Comparison of ENCODE assay signal across 8 mouse cellular contexts in the genomic region with DNA sequence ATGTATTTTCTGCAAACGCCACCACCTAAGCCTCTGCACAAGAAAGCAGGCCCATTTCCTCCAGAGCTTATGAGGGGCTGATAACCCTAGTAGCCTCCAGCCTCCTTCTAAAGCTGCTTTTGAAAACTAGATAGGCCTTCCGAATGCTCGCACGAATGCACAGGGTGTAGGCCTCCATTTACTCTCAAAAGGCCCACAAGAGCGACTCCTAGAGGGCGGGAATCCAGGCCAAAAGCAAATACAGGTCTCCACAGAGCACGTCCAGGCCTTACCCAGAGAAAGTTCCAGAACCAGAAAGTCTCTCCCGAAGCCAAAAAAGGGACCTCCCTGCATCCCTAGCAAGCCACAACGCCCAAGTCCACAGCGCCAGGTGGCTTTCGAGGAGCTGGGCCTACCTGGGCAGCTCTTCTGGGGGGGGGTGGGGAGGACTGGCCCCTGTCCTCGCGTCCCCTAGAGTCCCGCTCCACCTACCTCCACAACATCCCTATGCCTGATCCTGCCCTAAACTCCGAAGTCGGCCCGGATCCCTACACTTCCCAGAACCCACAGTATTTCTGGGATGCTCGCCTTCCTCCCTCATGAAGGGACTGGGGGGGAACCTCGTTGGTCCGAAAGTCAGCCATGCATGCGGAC. TPM values are rescaled to one million over a fixed set of nuclear protein-coding genes. Genes with fewer than 3 reads are reported as not detected.
DNase-seq lines count a peak whose midpoint lies in the region; ATAC-seq lines count a peak whose summit lies in the region.

No protein-coding gene starts in this region.

- peak overlapping the region; percentile 83 for H3K27ac ChIP-seq in embryonic facial prominence, embryonic 13.5 days
- H3K27ac ChIP-seq in heart, embryonic 16.5 days (ENCODE audit: low read length) = peak overlapping the region; percentile 81

- H3K36me3 ChIP-seq in embryonic facial prominence, embryonic 13.5 days = peaks cover 12% of the 10 kb centered on the region
- H3K36me3 ChIP-seq in heart, embryonic 16.5 days (ENCODE audit: control insufficient read depth, insufficient read depth) = peaks cover 8% of the 10 kb centered on the region

- no peaks in the 10 kb centered on the region; the same call in 1 of the 2 replicates for H3K27me3 ChIP-seq in embryonic facial prominence, embryonic 13.5 days
- no peaks in the 10 kb centered on the region for H3K27me3 ChIP-seq in heart, embryonic 16.5 days (ENCODE audit: control insufficient read depth, insufficient read depth, low read length)

- WGBS in embryonic facial prominence, embryonic 13.5 days = 26% methylated on average over 21 of the region's 21 CpGs
- WGBS in heart, embryonic 16.5 days = 13% methylated on average over 21 of the region's 21 CpGs

- peak; percentile 29 for ATAC-seq in frontal cortex, adult (ENCODE audit: low TSS enrichment)
- ATAC-seq in embryonic facial prominence, embryonic 13.5 days (ENCODE audit: insufficient number of reproducible peaks, insufficient read depth, low FRiP score, low TSS enrichment, low read depth) = peak; percentile 16; the same call in 1 of the 2 replicates
- peak; percentile 15 for ATAC-seq in heart, embryonic 16.5 days (replicated peaks; ENCODE audit: extremely low read depth, insufficient read depth, low FRiP score)
- ATAC-seq in megakaryocyte, adult 5-6 weeks (ENCODE audit: poor library complexity, severe bottlenecking) = peak; percentile 1; the same call in 1 of the 2 replicates

- DNase-seq in frontal cortex, postnatal 25 days (ENCODE audit: low spot score in 2 of 2) = no peak
- DNase-seq in adrenal gland, postnatal 14 days = peak; percentile 68
- DNase-seq in kidney, postnatal 25 days = peak; percentile 48 to 69
- peak; percentile 10 to 29 for DNase-seq in spleen, postnatal 14 days (ENCODE audit: low spot score in 2 of 2)

- peak overlapping the region; percentile 77 for H3K9ac ChIP-seq in embryonic facial prominence, embryonic 13.5 days
- peak overlapping the region; percentile 66 for H3K9ac ChIP-seq in heart, embryonic 16.5 days (ENCODE audit: low read length)

- peak overlapping the region; percentile 67 for H3K4me2 ChIP-seq in embryonic facial prominence, embryonic 13.5 days
- peak overlapping the region; percentile 67 for H3K4me2 ChIP-seq in heart, embryonic 16.5 days (ENCODE audit: low read depth, low read length)

- H3K4me1 ChIP-seq in embryonic facial prominence, embryonic 13.5 days = peaks cover 32% of the 10 kb centered on the region
- peaks cover 29% of the 10 kb centered on the region for H3K4me1 ChIP-seq in heart, embryonic 16.5 days (ENCODE audit: control insufficient read depth, insufficient read depth, low read length)

- H3K4me3 ChIP-seq in embryonic facial prominence, embryonic 13.5 days = peak overlapping the region; percentile 58
- H3K4me3 ChIP-seq in heart, embryonic 16.5 days (ENCODE audit: low read length) = peak overlapping the region; percentile 65

- no peaks in the 10 kb centered on the region for H3K9me3 ChIP-seq in embryonic facial prominence, embryonic 13.5 days
- H3K9me3 ChIP-seq in heart, embryonic 16.5 days (replicated peaks; ENCODE audit: control insufficient read depth, low read length) = no peaks in the 10 kb centered on the region

RNA-seq across cellular contexts. Expression of gene Bcap31, which starts 0.4 kb away (rescaled TPM):
- 208 and 230 TPM in 2 replicates for total RNA-seq in adrenal gland, postnatal 14 days (2021)
- polyA plus RNA-seq in embryonic facial prominence, embryonic 13.5 days (2015; fragmentation: Nextera tagmentation; extraction: Ambion mirVana) = 208 and 226 TPM in 2 replicates
- polyA plus RNA-seq in heart, embryonic 16.5 days (2015; fragmentation: Nextera tagmentation; extraction: Ambion mirVana) = 187 and 188 TPM in 2 replicates
- total RNA-seq in megakaryocyte, adult 5-6 weeks (2015) = 211 and 214 TPM in 2 replicates
- 157 and 173 TPM in 2 replicates for total RNA-seq in megakaryocyte, adult 5-6 weeks (2017)

RNA-seq across cellular contexts. Expression of gene Abcd1, which starts 0.8 kb away (rescaled TPM):
- 28.3 and 30.6 TPM in 2 replicates for total RNA-seq in adrenal gland, postnatal 14 days (2021)
- polyA plus RNA-seq in embryonic facial prominence, embryonic 13.5 days (2015; fragmentation: Nextera tagmentation; extraction: Ambion mirVana) = 13.9 and 15.4 TPM in 2 replicates
- polyA plus RNA-seq in heart, embryonic 16.5 days (2015; fragmentation: Nextera tagmentation; extraction: Ambion mirVana) = 18.0 and 19.4 TPM in 2 replicates
- total RNA-seq in megakaryocyte, adult 5-6 weeks (2015) = 80.0 and 82.4 TPM in 2 replicates
- 32.7 and 35.7 TPM in 2 replicates for total RNA-seq in megakaryocyte, adult 5-6 weeks (2017)

RNA-seq across cellular contexts. Expression of gene Plxnb3, which starts 41.3 kb away (rescaled TPM):
- 0.96 and 1.3 TPM in 2 replicates for total RNA-seq in adrenal gland, postnatal 14 days (2021)
- 0.41 and 0.46 TPM in 2 replicates for polyA plus RNA-seq in embryonic facial prominence, embryonic 13.5 days (2015; fragmentation: Nextera tagmentation; extraction: Ambion mirVana)
- 0.54 and 0.71 TPM in 2 replicates for polyA plus RNA-seq in heart, embryonic 16.5 days (2015; fragmentation: Nextera tagmentation; extraction: Ambion mirVana)
- 0.14 TPM in 1 of 2 replicates, not detected in the other for total RNA-seq in megakaryocyte, adult 5-6 weeks (2015)
- 0.04 and 0.29 TPM in 2 replicates for total RNA-seq in megakaryocyte, adult 5-6 weeks (2017)

RNA-seq across cellular contexts. Expression of gene Slc6a8, which starts 42.6 kb away (rescaled TPM):
- total RNA-seq in adrenal gland, postnatal 14 days (2021) = 38.8 and 42.2 TPM in 2 replicates
- 9.7 and 10.1 TPM in 2 replicates for polyA plus RNA-seq in embryonic facial prominence, embryonic 13.5 days (2015; fragmentation: Nextera tagmentation; extraction: Ambion mirVana)
- 9.2 and 9.9 TPM in 2 replicates for polyA plus RNA-seq in heart, embryonic 16.5 days (2015; fragmentation: Nextera tagmentation; extraction: Ambion mirVana)
- total RNA-seq in megakaryocyte, adult 5-6 weeks (2015) = not detected in 2 replicates
- total RNA-seq in megakaryocyte, adult 5-6 weeks (2017) = 1.1 TPM in 1 of 2 replicates, not detected in the other

RNA-seq across cellular contexts. Expression of gene Pnck, which starts 55.7 kb away (rescaled TPM):
- 6.1 and 8.4 TPM in 2 replicates for total RNA-seq in adrenal gland, postnatal 14 days (2021)
- polyA plus RNA-seq in embryonic facial prominence, embryonic 13.5 days (2015; fragmentation: Nextera tagmentation; extraction: Ambion mirVana) = 15.6 and 18.8 TPM in 2 replicates
- polyA plus RNA-seq in heart, embryonic 16.5 days (2015; fragmentation: Nextera tagmentation; extraction: Ambion mirVana) = 9.1 and 11.1 TPM in 2 replicates
- total RNA-seq in megakaryocyte, adult 5-6 weeks (2015) = 0.59 TPM in 1 of 2 replicates, not detected in the other
- total RNA-seq in megakaryocyte, adult 5-6 weeks (2017) = not detected in 2 replicates

Comparison
In these comparisons a context has a peak if more than half of its experiments do, and no peak if none do; other contexts are left out.
1. DNase-seq: peak in adrenal gland, postnatal 14 days (single experiment), kidney, postnatal 25 days (2 of 2) and spleen, postnatal 14 days (2 of 2); none in frontal cortex, postnatal 25 days (0 of 2).
2. Peak in every context shown above with its lines, with median percentiles within 50 percentile points of each other: ATAC-seq.